Mouse (Mus musculus) limb, embryonic 14.5 days (tissue): ENCODE results near the gene Wdtc1. TPM values are rescaled to one million over a fixed set of nuclear protein-coding genes. Genes with fewer than 3 reads are reported as not detected.

Source experiments
- ATAC-seq: fragments of 200-750 bp; cut with Nextera tagmentation; 2 replicates; pipeline ENCODE4 v1.8.0; 2017; ENCODE audit warnings: low read depth, moderate number of reproducible peaks, moderate TSS enrichment; ENCODE audit not compliant: low FRiP score
- DNase-seq: peaks from one replicate; pipeline ENCODE4 v3.0.0-alpha.2; 2015; ENCODE audit warnings: low spot score
- H3K27ac ChIP-seq: fragments of 300-500 bp; sonication (generic); replicated peaks from 2 replicates; pipeline ENCODE4 v1.5.1; 2014; ENCODE audit warnings: low read depth, mild to moderate bottlenecking, low read length, moderate library complexity, mixed read lengths
- H3K27me3 ChIP-seq: fragments of 300-500 bp; sonication (generic); 2 replicates; pipeline ENCODE4 v1.6.1; 2014; ENCODE audit warnings: low read length, mixed read lengths; ENCODE audit not compliant: control insufficient read depth, insufficient read depth
- H3K36me3 ChIP-seq: fragments of 300-500 bp; sonication (generic); 2 replicates; pipeline ENCODE4 v1.6.1; 2014; ENCODE audit warnings: mild to moderate bottlenecking, low read length, moderate library complexity, mixed read lengths; ENCODE audit not compliant: control insufficient read depth, insufficient read depth
- H3K4me1 ChIP-seq: fragments of 300-500 bp; sonication (generic); 2 replicates; pipeline ENCODE4 v1.6.1; 2014; ENCODE audit warnings: antibody characterized with exemption, low read length, mixed read lengths; ENCODE audit not compliant: control insufficient read depth, insufficient read depth
- H3K4me2 ChIP-seq: fragments of 300-500 bp; sonication (generic); replicated peaks from 2 replicates; pipeline ENCODE4 v1.6.1; 2014; ENCODE audit warnings: low read depth, mild to moderate bottlenecking, low read length, moderate library complexity; ENCODE audit not compliant: severe bottlenecking
- H3K4me3 ChIP-seq: fragments of 300-500 bp; sonication (generic); replicated peaks from 2 replicates; pipeline ENCODE4 v1.5.1; 2014; ENCODE audit warnings: low read length
- H3K9ac ChIP-seq: fragments of 300-500 bp; sonication (generic); 2 replicates; pipeline ENCODE4 v1.6.1; 2014; ENCODE audit warnings: mild to moderate bottlenecking, low read depth, low read length, moderate library complexity; ENCODE audit not compliant: severe bottlenecking
- H3K9me3 ChIP-seq: fragments of 300-500 bp; sonication (generic); 2 replicates; pipeline ENCODE4 v1.6.1; 2016; ENCODE audit warnings: low read length; ENCODE audit not compliant: control insufficient read depth
- POLR2A ChIP-seq: fragments of 200-500 bp; IDR thresholded peaks from 2 replicates; pipeline ENCODE4 v1.8.0; 2012; ENCODE audit warnings: inconsistent platforms, mild to moderate bottlenecking, moderate library complexity, borderline replicate concordance; ENCODE audit not compliant: insufficient read depth, insufficient read length; ENCODE audit errors: extremely low read depth
- WGBS: fragments of 180-500 bp; shearing (Covaris S2); extraction: QIAGEN DNeasy Blood & Tissue Kit; methylation state at CpG from one replicate; pipeline ENCODE4 v1.1.7; 2014; 5-methylcytosine and 5-hydroxymethylcytosine counted together
- polyA plus RNA-seq, 2 experiments: library from polyadenylated mRNA; depleted of rRNA in 1 of 2; stranded (reverse) in 1 of 2; unstranded in 1 of 2; fragments of >200 nt; fragmentation: Nextera tagmentation in 1 of 2; extraction: Ambion mirVana in 1 of 2; gene quantifications; 2 replicates each; pipeline versions ENCODE4 v1.2.1 to v1.2.3; 2012 to 2014

Wdtc1 gene
- polyA plus RNA-seq, 2 experiments = 17.6 to 27.8 TPM

- DNase-seq = no peak
- ATAC-seq = no peak
- Histone ChIP-seq H3K36me3 (peaks cover 54% of the 10 kb centered on the region), H3K4me1 (no peaks in the 10 kb centered on the region), H3K4me3 (no peak overlapping the region), H3K27ac (no peak overlapping the region), H3K9me3 (no peaks in the 10 kb centered on the region; the same call in 1 of the 2 replicates), H3K4me2 (no peak overlapping the region), H3K9ac (no peak overlapping the region), H3K27me3 (no peaks in the 10 kb centered on the region)
- WGBS = 100% methylated on average over 2 of the region's 2 CpGs
- TF ChIP-seq POLR2A = no peak
These were observed 88.7 kb downstream of the Wdtc1 start for GRCm38 (mm10) chr4:133264559-133264958.

DNA sequence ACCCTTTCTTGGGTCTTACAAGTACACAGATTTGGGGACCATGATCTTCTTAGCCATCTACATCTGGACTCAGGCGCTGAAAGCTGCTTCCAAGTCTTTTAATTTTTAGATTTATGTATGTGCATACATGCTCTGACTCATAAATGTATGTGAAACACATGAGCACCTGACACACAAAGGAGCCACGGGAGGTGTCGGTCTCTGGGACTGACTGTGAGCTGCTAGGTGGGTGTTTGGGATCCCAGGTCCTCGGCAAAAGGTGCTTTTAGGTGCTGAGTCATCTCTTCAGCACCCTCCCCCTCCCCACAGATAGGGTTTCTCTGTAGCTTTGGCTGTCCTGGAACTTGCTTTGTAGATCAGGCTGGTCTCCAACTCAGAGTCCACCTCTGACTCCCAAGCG, 89.5 kb downstream of the Wdtc1 start:
- DNase-seq (no peak), ATAC-seq (no peak)
- no peaks in the 10 kb centered on the region for H3K4me1 ChIP-seq
- no peak overlapping the region for H3K4me2 ChIP-seq
- no peak overlapping the region for H3K27ac ChIP-seq
- H3K9ac ChIP-seq = no peak overlapping the region
- H3K9me3 ChIP-seq = no peaks in the 10 kb centered on the region; the same call in 1 of the 2 replicates
- H3K27me3 ChIP-seq = no peaks in the 10 kb centered on the region
- 94% methylated on average over 5 of the region's 5 CpGs for WGBS
- no peak overlapping the region for H3K4me3 ChIP-seq
- no peak for TF ChIP-seq POLR2A
- H3K36me3 ChIP-seq = peaks cover 46% of the 10 kb centered on the region

DNA sequence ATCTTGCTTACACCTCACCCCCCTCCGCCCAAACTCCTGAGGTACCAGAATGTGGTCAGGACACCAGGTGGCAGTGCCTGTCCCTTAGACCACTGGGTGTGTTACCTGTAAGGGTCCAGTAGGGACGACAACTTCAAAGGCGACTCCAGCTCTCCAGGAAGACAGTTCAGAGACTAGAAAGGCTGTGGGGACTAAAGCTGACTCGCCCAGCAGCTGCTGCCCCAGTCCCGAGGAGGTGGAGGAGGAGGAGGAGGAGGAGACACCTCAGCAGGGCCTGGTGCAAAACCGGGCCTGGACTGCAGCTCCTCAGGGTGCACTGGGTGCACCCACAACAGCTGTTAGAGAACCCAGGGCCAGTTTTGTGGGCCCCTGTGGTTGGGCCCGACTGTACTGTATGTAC, 90.4 kb downstream of the Wdtc1 start, which contains the start of gene Sytl1:
Gene Sytl1 (minus strand): TSS at position 232 of the 400 bp plus-strand sequence.
- DNase-seq = no peak
- Histone ChIP-seq H3K27ac (no peak within 1 kb of the TSS), H3K4me2 (peak within 1 kb of the TSS; percentile 15; the same call in 1 of the 2 replicates), H3K4me1 (no peaks in the 10 kb centered on the region), H3K36me3 (peaks cover 37% of the 10 kb centered on the region), H3K27me3 (no peaks in the 10 kb centered on the region), H3K4me3 (no peak within 1 kb of the TSS; the same call in 1 of the 2 replicates), H3K9me3 (no peaks in the 10 kb centered on the region; the same call in 1 of the 2 replicates), H3K9ac (no peak within 1 kb of the TSS)
- ATAC-seq = no peak
- WGBS = 27% methylated on average over 7 of the region's 7 CpGs
- TF ChIP-seq POLR2A = no peak

DNA sequence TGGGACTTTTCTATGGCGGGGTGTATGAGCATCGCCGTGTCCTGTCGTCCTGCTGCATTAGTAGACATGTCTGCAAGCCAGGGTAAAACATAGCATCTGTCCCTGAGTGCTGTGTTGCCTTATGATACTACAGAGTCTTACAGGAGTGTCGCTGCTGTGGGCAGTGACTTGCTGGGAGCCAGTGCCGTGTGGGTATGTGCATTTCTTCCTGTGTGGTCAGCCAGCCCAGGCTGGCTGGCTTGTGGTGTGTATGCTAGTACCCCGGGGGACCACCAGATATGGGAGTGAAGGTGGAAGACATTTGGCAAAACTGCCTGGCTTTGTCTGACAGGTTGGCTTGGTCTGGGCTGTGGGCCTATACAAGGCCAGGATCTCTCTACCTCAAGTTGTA, 90.9 kb downstream of the Wdtc1 start:
- no peak overlapping the region for H3K27ac ChIP-seq
- no peaks in the 10 kb centered on the region; the same call in 1 of the 2 replicates for H3K9me3 ChIP-seq
- H3K4me1 ChIP-seq = no peaks in the 10 kb centered on the region
- ATAC-seq (no peak), DNase-seq (no peak)
- no peak overlapping the region for H3K9ac ChIP-seq
- no peak overlapping the region for H3K4me3 ChIP-seq
- TF ChIP-seq POLR2A = no peak
- H3K4me2 ChIP-seq = peak overlapping the region; percentile 15; the same call in 1 of the 2 replicates
- peaks cover 32% of the 10 kb centered on the region for H3K36me3 ChIP-seq
- H3K27me3 ChIP-seq = no peaks in the 10 kb centered on the region
- 55% methylated on average over 7 of the region's 7 CpGs for WGBS

DNA sequence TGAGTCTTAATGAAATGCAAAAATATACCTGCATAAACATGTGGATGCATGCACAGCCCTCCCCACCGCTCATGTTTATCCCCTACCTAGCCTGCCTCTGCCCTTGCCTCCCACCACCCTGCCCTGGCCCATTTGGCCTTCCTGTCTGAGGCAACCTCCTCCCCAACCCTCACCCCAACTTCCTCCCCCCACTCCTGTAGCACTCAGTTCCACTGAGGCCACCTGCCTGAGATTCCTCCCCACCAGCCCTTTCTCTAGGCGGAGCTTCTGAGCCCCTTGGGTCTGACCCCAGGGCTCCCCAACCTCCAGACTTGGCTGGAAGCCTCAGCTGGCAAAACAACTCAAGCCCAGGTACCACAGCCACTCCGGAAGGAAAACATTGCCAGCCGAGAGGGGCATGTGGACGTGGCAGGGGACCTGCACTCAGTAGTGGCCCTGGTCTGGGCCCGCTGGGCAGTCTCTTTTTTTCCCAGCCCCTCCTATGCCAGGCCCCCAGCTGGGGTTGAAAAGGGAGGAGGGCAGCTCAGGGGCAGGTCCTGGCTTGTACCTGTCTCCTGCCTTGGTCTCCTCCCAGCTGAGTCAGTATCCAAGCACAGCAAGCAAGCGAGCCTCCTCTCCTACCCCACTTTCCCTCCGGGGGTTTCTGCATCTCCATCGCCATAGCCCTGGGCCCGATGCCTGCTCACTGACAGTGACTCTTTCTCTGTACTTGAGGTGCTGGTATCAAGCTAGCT, 91.5 kb downstream of the Wdtc1 start:
- DNase-seq (no peak), ATAC-seq (no peak)
- peaks cover 26% of the 10 kb centered on the region for H3K36me3 ChIP-seq
- no peak overlapping the region for H3K27ac ChIP-seq
- H3K4me1 ChIP-seq = no peaks in the 10 kb centered on the region
- no peaks in the 10 kb centered on the region for H3K27me3 ChIP-seq
- WGBS = 49% methylated on average over 10 of the region's 10 CpGs
- H3K9me3 ChIP-seq = no peaks in the 10 kb centered on the region; the same call in 1 of the 2 replicates
- TF ChIP-seq POLR2A = no peak
- no peak overlapping the region for H3K4me3 ChIP-seq
- peak overlapping the region; percentile 15; the same call in 1 of the 2 replicates for H3K4me2 ChIP-seq
- H3K9ac ChIP-seq = no peak overlapping the region
